Mouse (Mus musculus) gastrocnemius, adult 2 months (tissue): ENCODE data around the gene Ctf1. TPM values are rescaled to one million over a fixed set of nuclear protein-coding genes. Genes with fewer than 3 reads are reported as not detected.
A peak's percentile ranks its signal among the peaks of the same experiment; 100 is the strongest.
"Not testable (repeated sequence)": the region's sequence is repeated elsewhere in the genome, so short reads cannot be mapped to it uniquely, and the experiment has no call there.

Experiments used
- DNase-seq: peaks from one replicate; pipeline ENCODE4 v3.0.0; 2022
- H3K27ac ChIP-seq: fragments of 200-600 bp; 2 replicates; pipeline ENCODE4 v1.8.1; 2022; ENCODE audit warnings: mild to moderate bottlenecking
- H3K4me3 ChIP-seq: fragments of 200-600 bp; 2 replicates; pipeline ENCODE4 v1.8.1; 2022; ENCODE audit warnings: mild to moderate bottlenecking, moderate library complexity
- CTCF ChIP-seq: fragments of 200-600 bp; IDR thresholded peaks from 2 replicates; pipeline ENCODE4 v1.8.1; 2022; ENCODE audit warnings: antibody characterized with exemption, mild to moderate bottlenecking, moderate library complexity
- intact Hi-C: fragments of 180-260 bp; cut with DNase I; formaldehyde crosslinking; loops from one replicate; pipeline ENCODE4 v1.15.1; 2025
- total RNA-seq, 2 experiments: library from RNA; stranded (reverse); gene quantifications; 2 replicates each; pipeline ENCODE4 v1.2.3; 2021

The Ctf1 gene
- total RNA-seq, 2 experiments from 2014 or later, result 16.8 to 18.1 TPM

- DNase-seq, result no peak
- no peak for TF ChIP-seq CTCF
- Histone ChIP-seq H3K4me3 (no peak overlapping the region), H3K27ac (no peak overlapping the region)
- intact Hi-C loops, result no loop called here
Observed at GRCm38 (mm10) chr7:127680541-127680940, 32.0 kb upstream of the Ctf1 start.

GRCm38 (mm10) chr7:127681888-127682553 is 30.5 kb upstream of the Ctf1 start:
- no peak for TF ChIP-seq CTCF
- Histone ChIP-seq H3K4me3 (no peak overlapping the region), H3K27ac (peak overlapping the region; percentile 51; the same call in 1 of the 2 replicates)
- DNase-seq, result no peak
- intact Hi-C loops, result no loop called here

GRCm38 (mm10) chr7:127685304-127686018 is 27.1 kb upstream of the Ctf1 start:
- no peak overlapping the region for H3K4me3 ChIP-seq
- intact Hi-C loops, result no loop called here
- DNase-seq, result peak; percentile 83
- no peak for TF ChIP-seq CTCF
- H3K27ac ChIP-seq, result peak overlapping the region; percentile 75

- 0 out of 2 replicates have a peak overlapping the region, but pooled peaks have one; percentile 6 for H3K27ac ChIP-seq
- intact Hi-C loops, result no loop called here
Observed at GRCm38 (mm10) chr7:127686740-127687449, 25.6 kb upstream of the Ctf1 start.

GRCm38 (mm10) chr7:127688935-127689334 is 23.6 kb upstream of the Ctf1 start:
- no peak for DNase-seq
- Histone ChIP-seq H3K27ac (peak overlapping the region; percentile 63; the same call in 1 of the 2 replicates), H3K4me3 (no peak overlapping the region)
- intact Hi-C loops, result no loop called here
- TF ChIP-seq CTCF, result no peak

More at GRCm38 (mm10) chr7:127686740-127687449, 25.6 kb upstream of the Ctf1 start:
- no peak overlapping the region for H3K4me3 ChIP-seq
- DNase-seq, result no peak
- no peak for TF ChIP-seq CTCF

GRCm38 (mm10) chr7:127689626-127690280 is 22.8 kb upstream of the Ctf1 start:
- no peak for TF ChIP-seq CTCF

GRCm38 (mm10) chr7:127691221-127691989 is 21.1 kb upstream of the Ctf1 start:
- intact Hi-C loops, result loop anchor here (2.0 kb wide), 1 partner anchor 17 kb away; the partner anchor contains the start of gene Bcl7c
- TF ChIP-seq CTCF, result no peak
- Histone ChIP-seq H3K27ac (peak overlapping the region; percentile 88), H3K4me3 (peak overlapping the region; percentile 73)
- DNase-seq, result peak; percentile 90

More at GRCm38 (mm10) chr7:127689626-127690280, 22.8 kb upstream of the Ctf1 start:
- no peak for DNase-seq
- Histone ChIP-seq H3K27ac (peak overlapping the region; percentile 13; the same call in 1 of the 2 replicates), H3K4me3 (no peak overlapping the region)
- intact Hi-C loops, result loop anchor here (2.0 kb wide), 1 partner anchor 19 kb away; the partner anchor contains the start of gene Bcl7c

GRCm38 (mm10) chr7:127693290-127693689 is 19.2 kb upstream of the Ctf1 start:
- intact Hi-C loops, result no loop called here
- no peak overlapping the region for H3K27ac ChIP-seq
- TF ChIP-seq CTCF, result no peak
- no peak for DNase-seq
- H3K4me3 ChIP-seq, result no peak overlapping the region

- intact Hi-C loops, H3K4me3 ChIP-seq, H3K27ac ChIP-seq, DNase-seq: not testable (repeated sequence)
Observed at GRCm38 (mm10) chr7:127693730-127694129, 18.8 kb upstream of the Ctf1 start.

- DNase-seq, result peak; percentile 28
- no peak overlapping the region for H3K4me3 ChIP-seq
- 0 out of 2 replicates have a peak overlapping the region, but pooled peaks have one; percentile 1 for H3K27ac ChIP-seq
- no peak for TF ChIP-seq CTCF
- intact Hi-C loops, result no loop called here
Observed at GRCm38 (mm10) chr7:127698986-127699385, 13.6 kb upstream of the Ctf1 start.

- no peak for TF ChIP-seq CTCF
- DNase-seq, result no peak
Observed at GRCm38 (mm10) chr7:127700712-127701331, 11.7 kb upstream of the Ctf1 start.

More at GRCm38 (mm10) chr7:127700712-127701331, 11.7 kb upstream of the Ctf1 start:
- H3K4me3 ChIP-seq, result no peak overlapping the region
- no peak overlapping the region for H3K27ac ChIP-seq
- intact Hi-C loops, result no loop called here
